Mouse (Mus musculus): ENCODE results near the gene Rin3. TPM values are rescaled to one million over a fixed set of nuclear protein-coding genes. Genes with fewer than 3 reads are reported as not detected.
A peak's percentile ranks its signal among the peaks of the same experiment; 100 is the strongest.

The Rin3 gene
- polyA plus RNA-seq, 1 experiment, result 40.9 TPM

DNA sequence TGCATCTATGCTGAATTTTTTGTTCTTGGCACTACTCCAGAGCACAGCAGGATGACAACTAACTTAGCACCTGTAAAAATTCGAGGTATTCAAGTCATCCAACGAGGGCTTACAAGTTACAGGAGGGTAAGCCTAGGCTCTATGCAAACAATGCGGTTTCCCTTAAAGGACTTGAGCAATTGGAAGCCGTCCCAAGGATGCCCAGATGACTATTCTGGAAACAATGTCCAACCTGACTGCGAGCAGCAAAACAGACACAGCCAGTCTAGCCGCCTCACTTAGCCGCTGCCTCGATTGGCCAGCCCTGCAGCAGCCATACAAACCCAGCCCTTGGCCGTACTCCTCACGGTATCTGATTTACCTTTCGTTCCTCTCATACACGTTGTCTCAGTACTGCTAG is 149.4 kb downstream of the Rin3 start:
- peaks cover 4% of the 10 kb centered on the region for H3K4me1 ChIP-seq (ENCODE audit: control insufficient read depth, insufficient read depth, low read length)
- WGBS, result 61% methylated on average over 12 of the region's 12 CpGs
- TF ChIP-seq CTCF (IDR thresholded peaks at IDR 0.05; ENCODE audit: insufficient read depth, low read length), result no peak
- TF ChIP-seq POLR2A (IDR thresholded peaks at IDR 0.05; ENCODE audit: borderline replicate concordance, extremely low read depth, low read depth, low read length), result no peak
- no peak for DNase-seq
- H3K4me3 ChIP-seq (replicated peaks; ENCODE audit: extremely low read depth, low read depth, low read length), result no peak overlapping the region

DNA sequence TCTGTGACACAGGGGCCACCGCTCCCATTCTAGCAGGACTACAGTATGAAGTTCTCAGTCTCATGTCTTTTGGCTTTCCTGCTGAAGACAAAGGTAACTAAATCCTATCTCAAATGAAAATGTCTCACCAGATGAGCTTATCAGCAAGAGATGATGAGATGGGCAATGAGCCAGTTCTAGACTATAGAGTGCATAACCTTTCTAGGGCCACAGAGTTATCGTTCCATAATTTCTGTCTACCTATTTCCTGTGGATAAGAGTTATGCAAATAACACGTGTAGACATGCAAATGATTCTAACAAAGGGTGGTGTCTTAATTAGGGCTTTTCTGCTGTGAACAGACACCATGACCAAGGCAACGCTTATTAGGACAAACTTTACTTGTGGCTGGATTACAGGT is 151.3 kb downstream of the Rin3 start:
- peaks cover 15% of the 10 kb centered on the region for H3K4me1 ChIP-seq (ENCODE audit: control insufficient read depth, insufficient read depth, low read length)
- TF ChIP-seq POLR2A (IDR thresholded peaks at IDR 0.05; ENCODE audit: borderline replicate concordance, extremely low read depth, low read depth, low read length), result no peak
- TF ChIP-seq CTCF (IDR thresholded peaks at IDR 0.05; ENCODE audit: insufficient read depth, low read length), result no peak
- no peak overlapping the region for H3K4me3 ChIP-seq (replicated peaks; ENCODE audit: extremely low read depth, low read depth, low read length)
- 81% methylated on average over 4 of the region's 4 CpGs for WGBS
- DNase-seq, result no peak

DNA sequence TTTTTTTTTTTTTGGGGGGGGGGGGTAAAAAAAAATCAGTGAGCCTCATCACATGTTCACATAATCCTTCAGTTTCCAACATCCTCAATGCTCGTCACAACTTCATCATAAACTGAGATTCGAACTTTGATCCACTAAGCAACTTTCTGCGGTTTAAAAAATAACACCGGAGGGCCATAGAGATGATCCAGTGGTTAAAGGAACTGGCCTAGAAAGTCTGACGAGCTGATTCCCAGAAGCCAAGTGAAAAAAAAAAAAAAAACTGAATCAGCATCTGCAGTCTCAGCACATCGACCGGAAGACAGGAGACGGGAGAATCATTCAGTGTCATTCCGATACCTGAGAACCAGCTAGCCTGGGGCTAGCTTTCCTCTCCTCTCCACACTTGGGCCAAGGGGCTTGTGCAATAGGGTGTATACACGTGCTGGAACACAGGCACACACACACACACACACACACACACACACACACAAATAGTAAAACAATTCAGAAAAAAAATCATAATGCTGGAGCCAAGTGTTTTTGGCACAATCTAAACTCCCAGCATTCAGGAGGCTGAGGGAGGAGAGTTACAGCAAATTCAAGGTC is 154.2 kb downstream of the Rin3 start:
- Histone ChIP-seq H3K4me1 (ENCODE audit: control insufficient read depth, insufficient read depth, low read length) (peaks cover 15% of the 10 kb centered on the region), H3K4me3 (replicated peaks; ENCODE audit: extremely low read depth, low read depth, low read length) (no peak overlapping the region)
- DNase-seq, result no peak
- 39% methylated on average over 10 of the region's 10 CpGs for WGBS
- TF ChIP-seq POLR2A (IDR thresholded peaks at IDR 0.05; ENCODE audit: borderline replicate concordance, extremely low read depth, low read depth, low read length) (no peak), CTCF (IDR thresholded peaks at IDR 0.05; ENCODE audit: insufficient read depth, low read length) (no peak)

DNA sequence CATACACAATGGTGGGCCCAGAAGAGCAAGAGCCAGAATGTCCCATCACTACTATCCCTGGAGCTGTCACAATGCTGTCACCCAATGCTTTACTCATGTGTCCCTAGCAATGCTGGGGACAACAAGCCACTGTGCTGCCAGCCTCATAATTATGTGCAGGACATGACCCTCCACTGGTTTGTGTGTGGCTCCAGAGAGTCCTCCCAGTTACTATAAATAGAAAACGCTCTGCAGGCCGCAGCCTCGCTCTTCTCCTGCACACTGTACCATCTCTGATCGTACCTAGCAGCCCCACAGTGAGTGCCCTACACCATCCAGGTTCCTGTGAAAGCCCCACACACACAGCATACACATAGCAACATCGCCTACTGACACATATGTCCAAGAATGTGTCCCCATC is 155.1 kb downstream of the Rin3 start:
- WGBS, result 46% methylated on average over 5 of the region's 5 CpGs
- TF ChIP-seq POLR2A (IDR thresholded peaks at IDR 0.05; ENCODE audit: borderline replicate concordance, extremely low read depth, low read depth, low read length) (no peak), CTCF (IDR thresholded peaks at IDR 0.05; ENCODE audit: insufficient read depth, low read length) (no peak)
- peaks cover 15% of the 10 kb centered on the region for H3K4me1 ChIP-seq (ENCODE audit: control insufficient read depth, insufficient read depth, low read length)
- no peak for DNase-seq
- H3K4me3 ChIP-seq (replicated peaks; ENCODE audit: extremely low read depth, low read depth, low read length), result peak overlapping the region; percentile 7

DNA sequence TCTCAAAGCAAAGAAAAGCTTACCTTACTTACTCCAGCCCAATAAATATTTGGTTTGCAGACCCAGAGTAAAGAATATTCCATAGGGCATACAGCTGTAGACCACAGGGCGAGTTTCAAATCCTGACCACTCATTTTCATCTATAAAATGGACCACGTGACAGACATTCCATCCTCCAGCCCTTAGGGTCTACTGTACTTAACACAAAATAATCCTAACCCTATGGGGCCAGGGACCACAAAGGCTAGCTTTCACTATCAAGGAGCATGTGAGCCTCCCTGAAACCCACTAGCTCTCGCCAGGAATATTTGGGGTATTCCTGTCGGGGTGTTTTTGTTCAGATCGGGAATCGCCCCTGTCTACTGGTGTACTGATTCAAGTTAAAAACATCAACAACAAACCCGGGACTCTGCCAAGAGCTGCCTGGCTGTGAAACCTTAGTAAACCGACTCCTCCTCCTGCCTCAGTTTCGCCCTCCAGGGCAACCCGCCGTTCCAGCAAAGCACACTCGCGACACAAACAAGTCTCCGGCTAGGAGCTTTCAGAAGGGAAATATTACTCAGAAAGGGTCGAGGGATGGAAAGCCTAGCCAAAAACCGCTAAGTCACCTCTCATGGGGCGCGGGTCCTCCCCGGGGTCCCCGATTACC is 156.3 kb downstream of the Rin3 start:
- peak overlapping the region; percentile 73 for H3K4me3 ChIP-seq (replicated peaks; ENCODE audit: extremely low read depth, low read depth, low read length)
- DNase-seq, result no peak
- peaks cover 15% of the 10 kb centered on the region for H3K4me1 ChIP-seq (ENCODE audit: control insufficient read depth, insufficient read depth, low read length)
- TF ChIP-seq POLR2A (IDR thresholded peaks at IDR 0.05; ENCODE audit: borderline replicate concordance, extremely low read depth, low read depth, low read length) (no peak), CTCF (IDR thresholded peaks at IDR 0.05; ENCODE audit: insufficient read depth, low read length) (no peak)
- WGBS, result under 1% methylated on average over 20 of the region's 20 CpGs

DNA sequence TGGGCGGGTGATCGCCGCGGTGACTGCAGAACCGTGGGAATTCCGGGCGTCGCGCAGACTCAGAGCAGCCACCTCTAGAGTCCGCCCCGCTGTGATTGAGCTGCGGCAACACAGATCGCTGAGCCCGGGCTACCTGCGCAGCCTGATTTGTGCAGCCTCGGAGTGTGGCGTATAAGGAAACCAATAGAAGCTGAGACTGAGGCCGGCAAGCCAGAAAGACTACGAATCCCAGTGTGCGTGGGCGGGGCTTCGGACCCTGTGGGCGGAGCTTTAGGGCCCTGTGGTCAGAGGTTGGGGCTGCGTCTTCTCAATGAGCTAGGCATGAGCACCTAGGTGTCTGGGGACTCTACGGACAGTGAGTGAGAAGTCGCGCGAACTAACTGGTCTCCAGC is 156.8 kb downstream of the Rin3 start, which contains the start of gene Lgmn:
TSS of gene Lgmn (minus strand) at position 182 of the 392 bp plus-strand sequence.
- peak within 1 kb of the TSS; percentile 73 for H3K4me3 ChIP-seq (replicated peaks; ENCODE audit: extremely low read depth, low read depth, low read length)
- peak; percentile 98 for DNase-seq
- WGBS, result under 1% methylated on average over 28 of the region's 28 CpGs
- peak; percentile 61; the same call in 1 of the 2 replicates for TF ChIP-seq POLR2A (IDR thresholded peaks at IDR 0.05; ENCODE audit: borderline replicate concordance, extremely low read depth, low read depth, low read length)
- TF ChIP-seq CTCF (IDR thresholded peaks at IDR 0.05; ENCODE audit: insufficient read depth, low read length), result no peak
- peaks cover 15% of the 10 kb centered on the region for H3K4me1 ChIP-seq (ENCODE audit: control insufficient read depth, insufficient read depth, low read length)

Other genes with a start within 250 kb of the Rin3 start
- gene Slc24a4, start 154.3 kb upstream of the Rin3 start, polyA plus RNA-seq (2012; rRNA removed), result 20.2 and 25.2 TPM in 2 replicates
- gene Lgmn, start 156.8 kb downstream of the Rin3 start, polyA plus RNA-seq (2012; rRNA removed), result 106 and 153 TPM in 2 replicates
- 10.0 and 11.9 TPM in 2 replicates for gene Golga5, start 186.1 kb downstream of the Rin3 start, polyA plus RNA-seq (2012; rRNA removed)